Mouse (Mus musculus): ENCODE data around the gene Guk1.

DNA sequence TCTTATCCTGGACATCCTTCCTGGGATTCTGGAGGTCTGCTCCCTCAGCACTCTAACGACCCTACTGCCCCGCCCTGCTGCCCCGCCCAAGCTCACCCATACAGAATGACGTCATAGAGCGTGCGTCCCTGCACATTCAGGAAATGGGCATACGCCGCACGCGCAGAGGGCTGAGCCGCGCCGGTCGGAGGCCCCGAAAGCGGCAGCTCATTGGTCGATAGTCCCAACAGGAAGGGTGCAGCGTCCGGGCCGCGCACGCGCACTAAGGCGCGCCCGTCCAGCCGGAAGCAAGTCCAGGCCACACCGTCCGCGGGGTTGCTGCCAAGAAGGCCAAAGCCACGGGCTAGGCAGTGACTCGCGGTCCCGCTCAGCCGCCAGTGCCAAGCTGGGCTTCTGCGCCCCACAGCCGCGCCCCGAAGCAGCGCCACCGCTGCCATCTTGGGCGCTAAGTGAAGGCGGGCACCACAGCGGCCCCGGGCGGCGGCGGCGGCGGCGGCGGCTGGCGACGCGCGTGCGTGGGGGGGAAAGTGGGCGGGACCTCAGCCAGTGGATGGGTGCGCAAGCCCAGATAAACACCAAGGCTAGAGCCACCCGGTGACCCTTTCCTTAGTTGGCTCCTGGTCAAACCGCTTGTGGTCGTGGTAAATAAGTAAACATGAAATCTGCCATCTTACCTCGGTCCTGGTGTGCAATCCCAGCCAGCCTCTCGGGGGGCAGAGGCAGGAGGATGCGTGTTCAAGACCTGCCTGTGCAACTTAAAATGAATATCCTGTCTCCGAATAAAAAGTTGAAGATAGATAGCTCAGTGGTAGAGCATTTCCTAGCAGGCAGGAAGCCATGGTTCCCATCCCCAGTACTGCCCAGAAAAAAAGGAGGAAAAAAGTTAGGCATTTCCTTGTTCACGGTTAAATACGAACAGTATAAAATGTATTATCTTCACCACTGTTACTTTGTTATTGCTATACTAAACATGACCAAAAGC, 28.5 kb downstream of the Guk1 start, which contains the start of gene Iba57:
- TF ChIP-seq CTCF (conservative IDR thresholded peaks at IDR 0.05; ENCODE audit: low read length) (no peak), NANOG (IDR thresholded peaks at IDR 0.05; ENCODE audit: borderline replicate concordance, low read length) (no peak), POU5F1 (IDR thresholded peaks at IDR 0.05; ENCODE audit: borderline replicate concordance, low read length) (no peak)

Measured in E14TG2a.4 (cell line).